Mouse (Mus musculus) E14TG2a.4 (cell line): ENCODE measurements around the gene Triml2.

Experiments
- H3K27me3 ChIP-seq: 2 replicates; pipeline ENCODE4 v1.6.1; 2014; ENCODE audit warnings: low read length, control low read depth; ENCODE audit not compliant: insufficient read depth
- H3K36me3 ChIP-seq: 2 replicates; pipeline ENCODE4 v1.6.1; 2014; ENCODE audit warnings: low read length, control low read depth; ENCODE audit not compliant: insufficient read depth
- H3K4me1 ChIP-seq: replicated peaks from 2 replicates; pipeline ENCODE4 v1.6.1; 2014; ENCODE audit warnings: low read depth, low read length, control low read depth
- H3K4me3 ChIP-seq: replicated peaks from 2 replicates; pipeline ENCODE4 v1.5.1; 2014; ENCODE audit warnings: mild to moderate bottlenecking, low read length
- H3K9me3 ChIP-seq: 2 replicates; pipeline ENCODE4 v1.6.1; 2014; ENCODE audit warnings: low read length, control low read depth
- CTCF ChIP-seq: conservative IDR thresholded peaks from 2 replicates; pipeline ENCODE4 v1.5.1; 2014; ENCODE audit warnings: low read length
- NANOG ChIP-seq: IDR thresholded peaks from 2 replicates; pipeline ENCODE4 v1.6.1; 2014; ENCODE audit warnings: borderline replicate concordance, low read length, mixed read lengths
- POU5F1 ChIP-seq: IDR thresholded peaks from 2 replicates; pipeline ENCODE4 v1.6.1; 2014; ENCODE audit warnings: low read length, borderline replicate concordance

Gene Triml2

DNA sequence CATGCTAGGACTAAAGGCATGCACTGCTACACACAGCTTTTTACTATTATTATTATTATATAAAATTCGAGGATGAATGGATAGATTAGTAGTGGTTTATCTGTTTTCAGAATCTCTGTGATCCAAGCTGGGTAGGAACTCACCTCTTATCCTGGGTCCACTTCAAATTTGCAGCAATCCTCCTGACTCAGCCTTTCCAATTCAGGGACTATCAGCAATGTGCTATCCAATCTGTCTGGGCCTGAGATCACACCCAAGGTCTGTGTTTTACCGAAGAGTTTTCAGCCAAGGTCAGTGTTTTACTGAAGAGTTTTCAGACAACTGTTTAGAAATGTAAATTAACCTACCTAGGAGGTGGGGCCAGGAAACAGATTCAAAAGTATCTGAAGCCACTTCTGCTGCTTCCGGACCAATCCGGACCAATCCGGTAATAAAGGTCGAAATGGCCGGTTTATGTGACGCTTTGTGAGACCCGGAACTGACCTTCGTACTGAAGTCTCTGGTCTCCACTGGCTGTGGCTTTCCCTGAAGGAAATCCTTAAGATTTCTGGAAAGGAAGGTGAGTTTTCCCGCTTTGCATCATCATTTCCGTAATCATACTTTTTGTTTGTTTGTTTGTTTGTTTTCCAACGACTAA, at the start of gene Triml2:
TSS of gene Triml2 (plus strand) at position 488 of the 637 bp plus-strand sequence.
- TF ChIP-seq NANOG, result no peak
- no peak for TF ChIP-seq CTCF
- TF ChIP-seq POU5F1, result no peak
- Histone ChIP-seq H3K27me3 (no peaks in the 10 kb centered on the region), H3K36me3 (peaks cover 59% of the 10 kb centered on the region), H3K4me1 (peaks cover 62% of the 10 kb centered on the region), H3K4me3 (peak within 1 kb of the TSS; percentile 87), H3K9me3 (no peaks in the 10 kb centered on the region)

DNA sequence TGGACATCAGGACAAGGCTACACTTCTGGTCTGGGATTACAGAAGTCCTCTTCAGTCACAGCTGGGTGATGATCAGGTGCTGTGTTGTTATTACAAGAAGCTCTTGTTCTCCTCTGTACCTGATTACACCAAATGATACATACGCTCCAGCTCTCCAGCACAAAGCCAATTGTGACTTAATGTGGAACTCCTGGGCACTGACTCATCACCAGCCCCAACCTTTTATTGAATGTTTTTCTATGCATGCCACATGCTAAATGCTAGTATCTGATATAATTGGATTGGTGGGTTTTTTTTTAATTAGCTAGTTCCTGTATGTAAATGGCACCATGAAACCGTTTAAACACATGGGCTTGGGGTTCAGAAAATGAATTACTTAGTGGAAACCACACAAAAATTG, 39.0 kb upstream of the Triml2 start, which contains the start of gene Triml1:
TSS of gene Triml1 (minus strand) at position 101 of the 400 bp plus-strand sequence.
- H3K4me3 ChIP-seq, result no peak within 1 kb of the TSS
- no peaks in the 10 kb centered on the region for H3K4me1 ChIP-seq
- TF ChIP-seq NANOG (no peak), CTCF (no peak), POU5F1 (no peak)
- H3K27me3 ChIP-seq, result no peaks in the 10 kb centered on the region
- H3K9me3 ChIP-seq, result no peaks in the 10 kb centered on the region
- H3K36me3 ChIP-seq, result peaks cover 71% of the 10 kb centered on the region

DNA sequence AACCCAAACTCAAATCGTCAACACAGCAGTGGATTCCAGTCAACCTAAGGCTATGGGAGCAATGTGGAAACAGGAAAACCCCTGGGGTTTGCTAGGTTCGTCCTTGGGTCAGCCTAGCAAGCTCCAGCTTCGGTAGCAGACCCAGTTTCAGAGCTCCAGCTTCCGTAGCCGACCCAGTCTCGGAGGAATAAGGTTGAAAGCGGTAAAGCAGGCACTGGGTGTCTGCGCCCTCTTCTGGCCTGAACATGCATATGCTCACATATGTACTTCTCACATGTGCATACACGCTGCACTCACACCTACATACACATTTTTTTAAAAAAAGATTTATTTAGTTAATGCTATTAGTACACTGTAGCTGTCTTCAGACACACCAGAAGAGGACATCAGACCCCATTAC, 31.0 kb upstream of the Triml2 start:
- no peak for TF ChIP-seq POU5F1
- peaks cover 9% of the 10 kb centered on the region for H3K36me3 ChIP-seq
- H3K27me3 ChIP-seq, result no peaks in the 10 kb centered on the region
- no peaks in the 10 kb centered on the region for H3K4me1 ChIP-seq
- no peak overlapping the region for H3K4me3 ChIP-seq
- H3K9me3 ChIP-seq, result no peaks in the 10 kb centered on the region

DNA sequence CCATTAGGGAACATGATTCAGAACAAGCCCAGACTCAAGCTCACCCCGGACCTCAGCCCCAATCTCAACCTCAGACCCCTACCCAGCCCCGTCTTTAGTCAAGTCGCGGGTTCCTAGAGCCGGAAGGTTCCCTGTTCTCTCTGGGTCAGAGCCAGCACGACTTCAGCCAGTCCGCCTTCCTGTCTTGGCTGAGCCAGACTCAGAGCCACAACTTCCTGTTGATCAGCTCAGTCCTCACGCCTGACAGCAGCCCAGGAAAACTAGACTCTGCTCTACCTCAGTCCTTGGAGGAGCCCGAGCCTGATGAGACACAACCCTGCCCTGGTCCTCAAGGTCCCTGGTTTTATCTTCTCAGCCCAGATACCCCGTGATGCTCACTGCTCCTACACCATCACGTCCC, 17.1 kb upstream of the Triml2 start:
- peaks cover 95% of the 10 kb centered on the region for H3K36me3 ChIP-seq
- no peaks in the 10 kb centered on the region for H3K9me3 ChIP-seq
- H3K4me3 ChIP-seq, result no peak overlapping the region
- H3K4me1 ChIP-seq, result peaks cover 28% of the 10 kb centered on the region
- no peak for TF ChIP-seq POU5F1
- TF ChIP-seq NANOG, result no peak
- no peak for TF ChIP-seq CTCF
- no peaks in the 10 kb centered on the region for H3K27me3 ChIP-seq

DNA sequence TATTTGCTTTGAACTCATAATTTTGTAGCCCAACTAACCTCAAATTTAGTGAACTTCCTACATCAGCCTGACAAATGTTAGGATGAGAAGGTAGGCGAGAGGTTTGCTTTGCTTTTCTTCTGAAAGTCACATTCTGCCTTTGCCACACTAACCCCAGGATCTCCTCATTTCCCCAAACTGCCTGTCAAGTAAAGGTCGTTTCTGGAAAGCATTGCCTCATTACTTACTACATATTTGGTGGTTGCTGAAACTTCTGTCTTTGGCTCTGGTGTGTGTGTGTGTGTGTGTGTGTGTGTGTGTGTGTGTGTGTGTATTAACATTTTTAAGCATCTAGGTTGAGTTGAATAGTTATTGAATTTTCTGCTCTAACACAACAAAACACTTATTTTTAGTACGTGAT, 15.9 kb upstream of the Triml2 start:
- no peaks in the 10 kb centered on the region for H3K9me3 ChIP-seq
- H3K36me3 ChIP-seq, result peaks cover 95% of the 10 kb centered on the region
- peaks cover 36% of the 10 kb centered on the region for H3K4me1 ChIP-seq
- TF ChIP-seq NANOG (no peak), CTCF (no peak), POU5F1 (no peak)
- no peak overlapping the region for H3K4me3 ChIP-seq
- no peaks in the 10 kb centered on the region for H3K27me3 ChIP-seq

DNA sequence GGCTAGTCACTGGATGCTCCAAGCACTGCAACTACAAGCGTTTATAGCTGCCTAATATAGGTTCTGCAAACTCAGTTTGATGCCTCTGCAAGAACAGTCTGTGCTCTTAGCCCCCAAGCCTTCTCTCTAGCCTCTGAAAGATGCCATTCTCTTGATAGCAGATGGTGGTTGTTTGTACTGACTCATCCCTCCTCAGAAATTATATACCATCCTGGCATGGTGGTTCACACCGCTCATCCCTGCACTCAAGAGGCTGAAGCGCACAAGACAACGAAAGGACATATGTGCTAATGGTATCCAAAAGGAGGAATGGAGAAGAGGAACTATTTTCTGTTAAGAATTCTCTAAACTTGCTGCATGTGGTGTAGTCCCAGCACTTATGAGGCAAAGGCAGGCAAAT, 12.3 kb upstream of the Triml2 start:
- no peak for TF ChIP-seq POU5F1
- H3K9me3 ChIP-seq, result no peaks in the 10 kb centered on the region
- H3K4me3 ChIP-seq, result no peak overlapping the region

DNA sequence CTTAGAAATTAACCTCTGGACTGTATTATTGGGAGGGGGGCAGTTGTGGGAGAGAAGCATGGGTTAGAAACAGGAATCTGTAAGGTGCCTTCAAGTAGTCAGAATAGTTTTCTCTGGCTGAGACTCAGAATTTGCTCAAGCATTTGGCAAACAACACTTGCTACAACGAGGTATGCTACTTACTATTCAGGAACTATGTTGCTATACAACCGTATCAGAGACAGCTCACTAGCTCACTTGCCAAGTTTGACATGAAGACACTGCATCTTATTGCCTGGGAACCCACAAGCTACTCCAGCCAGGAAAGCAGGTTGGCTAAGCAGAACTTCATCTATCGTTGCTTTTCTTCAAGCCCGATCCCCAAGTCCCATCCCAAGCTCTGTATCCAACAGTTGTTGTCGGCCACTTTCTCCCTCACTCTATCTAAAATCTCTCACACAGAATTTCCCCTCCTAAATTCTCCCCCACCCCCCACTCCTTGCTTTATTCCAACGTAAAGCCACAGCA, 11.0 kb upstream of the Triml2 start:
- H3K36me3 ChIP-seq, result peaks cover 75% of the 10 kb centered on the region
- TF ChIP-seq NANOG (no peak), CTCF (no peak), POU5F1 (no peak)
- no peaks in the 10 kb centered on the region for H3K9me3 ChIP-seq
- no peaks in the 10 kb centered on the region for H3K27me3 ChIP-seq
- H3K4me3 ChIP-seq, result no peak overlapping the region
- peaks cover 39% of the 10 kb centered on the region for H3K4me1 ChIP-seq

More for the DNA sequence above, 12.3 kb upstream of the Triml2 start:
- H3K36me3 ChIP-seq, result peaks cover 79% of the 10 kb centered on the region
- no peaks in the 10 kb centered on the region for H3K27me3 ChIP-seq
- peaks cover 48% of the 10 kb centered on the region for H3K4me1 ChIP-seq

DNA sequence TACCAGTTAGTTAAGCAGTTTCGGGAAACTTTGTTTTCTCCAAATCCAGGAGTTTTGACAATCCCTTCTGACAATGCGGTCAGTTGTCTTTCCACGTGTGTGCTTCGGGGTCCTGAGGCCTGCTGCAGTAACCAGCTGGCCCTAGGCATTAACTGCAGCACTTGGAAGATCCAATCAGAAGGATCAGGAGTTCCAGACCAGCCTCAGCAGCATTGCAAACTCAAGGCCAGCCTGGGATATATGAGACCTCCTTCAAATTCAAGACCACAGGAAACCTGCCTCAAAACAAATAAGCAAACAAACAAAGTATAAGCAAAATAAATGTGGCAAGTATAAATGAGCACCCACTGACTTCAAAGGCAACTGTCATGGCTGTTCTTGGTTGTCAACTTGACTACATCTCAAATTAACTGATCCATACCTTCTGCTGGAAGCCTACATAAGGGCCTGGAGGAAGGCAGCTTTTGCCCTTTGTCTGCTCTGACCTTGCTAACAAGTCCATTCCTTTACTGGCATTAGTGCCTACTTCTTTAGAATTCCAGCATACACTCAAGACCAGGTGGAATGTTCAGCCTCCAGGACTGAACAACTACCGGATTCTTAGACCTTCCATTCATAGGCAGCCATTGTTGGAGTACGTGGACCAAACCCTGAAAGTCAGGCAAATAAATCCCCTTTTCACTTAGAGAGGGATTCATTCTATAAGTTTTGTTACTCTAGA, 3.4 kb upstream of the Triml2 start:
- H3K4me1 ChIP-seq, result peaks cover 47% of the 10 kb centered on the region
- TF ChIP-seq CTCF (no peak), NANOG (no peak), POU5F1 (no peak)
- H3K4me3 ChIP-seq, result peak overlapping the region; percentile 87
- H3K27me3 ChIP-seq, result no peaks in the 10 kb centered on the region
- no peaks in the 10 kb centered on the region for H3K9me3 ChIP-seq
- peaks cover 47% of the 10 kb centered on the region for H3K36me3 ChIP-seq
